Mouse (Mus musculus) embryonic stem cell, embryonic (primary cell): ENCODE data around the gene Commd1.

Experiments
- CTCF ChIA-PET, 4 experiments: fragments of 300-600 bp in 2 of 4; fragments of 350-600 bp in 2 of 4; sonication (Branson Sonifier 250); formaldehyde crosslinking; loops; one replicate each; lab custom pipeline; 2022; ENCODE audit warnings: inconsistent platforms in 2 of 4; lab: Charles Lee
- POLR2A ChIA-PET, 4 experiments: fragments of 300-600 bp in 2 of 4; fragments of 350-600 bp in 2 of 4; sonication (Branson Sonifier 250); formaldehyde crosslinking; loops; one replicate each; lab custom pipeline; 2022; ENCODE audit warnings: antibody characterized with exemption in 4 of 4, inconsistent platforms in 1 of 4; lab: Charles Lee

Commd1 gene

GRCm38 (mm10) chr11:23005276-23005675, 23.1 kb upstream of the Commd1 start:
- ChIA-PET CTCF (interaction anchor here in 1 of 4 experiments (0.5 kb wide), 1 partner anchor 9 kb away, joined by 3 read pairs; no protein-coding TSS in a partner anchor), POLR2A (interaction anchor here in 3 of 4 experiments (0.6 to 14.0 kb wide), 14 partner anchors 12 to 283 kb away, joined by 3 to 427 read pairs (median 4); partner anchors contain the start of genes Cct4 (in 2 of the 3), Commd1 (in 1 of the 3) and Gm28048 (in 1 of the 3))

DNA sequence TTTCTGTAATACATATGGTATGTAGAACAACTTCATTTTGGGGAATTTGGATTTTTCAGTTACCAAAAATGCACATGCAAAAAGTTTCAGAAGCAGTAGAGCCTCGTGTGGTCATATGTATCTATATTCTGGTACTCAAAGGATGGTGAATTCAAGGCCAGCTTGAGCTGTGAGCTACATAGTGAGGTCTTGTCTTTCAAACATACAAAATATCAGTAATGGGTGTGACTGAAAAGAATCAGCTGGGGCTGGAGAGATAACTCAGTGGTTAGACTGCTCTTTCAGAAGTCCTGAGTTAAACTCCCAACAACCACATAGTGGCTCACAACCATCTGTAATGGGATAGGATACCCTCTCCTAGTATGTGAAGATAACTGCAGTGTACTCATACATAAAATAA, 16.1 kb upstream of the Commd1 start:
- ChIA-PET CTCF (interaction anchor here in 1 of 4 experiments (0.5 to 0.6 kb wide), 2 partner anchors 10 to 18 kb away, joined by 7 read pairs; no protein-coding TSS in a partner anchor), POLR2A (interaction anchor here in 3 of 4 experiments (0.8 to 19.1 kb wide), 9 partner anchors 6 to 257 kb away, joined by 3 to 427 read pairs (median 7); partner anchors contain the start of genes Fam161a (in 3 of the 3), Cct4 (in 2 of the 3), Commd1 (in 1 of the 3) and Gm28048 (in 1 of the 3))

DNA sequence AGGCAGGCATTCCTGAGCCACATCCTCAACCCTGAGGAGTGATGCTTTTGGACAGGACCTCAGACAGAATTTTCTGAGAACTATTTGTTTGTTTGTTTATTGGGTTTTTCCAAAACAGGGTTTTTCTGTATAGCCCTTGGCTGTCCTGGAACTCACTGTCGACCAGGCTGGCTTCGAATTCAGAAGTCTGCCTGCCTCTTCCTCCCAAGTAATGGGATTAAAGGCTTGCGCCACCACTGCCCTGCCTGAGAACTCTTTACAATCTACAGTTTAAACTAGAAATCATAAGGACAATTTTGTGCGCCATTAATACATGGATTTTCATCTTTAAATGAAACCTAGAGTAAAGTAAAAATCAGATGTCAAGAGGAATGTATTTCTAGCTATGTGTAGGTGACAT, 13.3 kb upstream of the Commd1 start:
- ChIA-PET CTCF (no interaction called here), POLR2A (interaction anchor here in 3 of 4 experiments (1.6 to 19.1 kb wide), 5 partner anchors 8 to 292 kb away, joined by 4 to 427 read pairs (median 70); partner anchors contain the start of genes Fam161a (in 3 of the 3), Commd1 (in 1 of the 3) and Gm28048 (in 1 of the 3))

DNA sequence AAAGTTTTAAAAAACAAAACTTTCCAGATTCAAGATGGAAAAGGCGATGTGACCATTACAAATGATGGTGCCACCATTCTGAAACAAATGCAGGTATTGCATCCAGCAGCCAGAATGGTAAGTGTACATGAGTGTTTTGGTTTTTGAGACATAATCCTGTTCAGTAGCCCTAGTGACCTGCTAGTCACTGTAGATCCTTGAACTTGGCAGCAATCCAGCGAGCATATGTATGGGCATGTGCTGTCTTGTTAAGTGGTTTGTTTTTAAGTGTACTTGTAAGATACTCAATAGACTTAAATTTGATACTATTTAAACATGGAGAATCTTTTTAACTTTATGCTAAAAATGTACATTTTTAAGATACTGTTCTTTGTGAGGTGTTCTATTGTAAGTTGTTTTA, 12.1 kb upstream of the Commd1 start:
- ChIA-PET POLR2A (interaction anchor here in 3 of 4 experiments (1.0 to 19.1 kb wide), 7 partner anchors 10 to 262 kb away, joined by 3 to 427 read pairs (median 44); partner anchors contain the start of genes Fam161a (in 3 of the 3), Commd1 (in 2 of the 3), Gm28048 (in 2 of the 3) and Xpo1 (in 1 of the 3)), CTCF (no interaction called here)

DNA sequence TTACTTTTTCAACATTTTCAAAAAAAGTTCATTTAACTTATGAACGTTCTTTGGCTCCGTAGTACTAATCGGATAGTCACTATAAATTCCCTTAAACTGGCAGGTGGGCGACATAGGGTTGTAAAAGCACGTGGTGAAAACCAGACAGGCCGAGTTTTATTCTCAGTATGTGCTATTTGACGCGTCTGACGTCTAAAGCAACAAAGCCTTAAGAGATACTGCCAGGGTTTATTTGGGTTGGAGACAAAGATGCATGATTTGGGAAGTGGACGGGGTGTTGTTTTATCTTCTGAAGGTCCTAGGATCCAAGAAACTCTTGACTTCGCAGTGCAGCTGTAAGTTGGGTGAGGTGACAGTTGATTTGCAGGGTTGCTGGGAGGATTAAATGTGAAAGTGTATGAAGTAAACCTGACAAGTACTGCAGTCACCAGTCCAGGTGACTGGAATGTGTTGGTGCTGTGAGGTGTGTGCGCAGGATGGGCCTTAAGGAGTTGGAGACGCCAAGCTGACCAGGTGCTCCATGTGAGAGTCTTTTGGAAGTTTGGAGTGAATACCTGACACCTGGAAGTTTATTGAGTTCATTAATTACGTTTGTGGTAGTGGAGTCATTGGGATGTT, 9.1 kb upstream of the Commd1 start:
- ChIA-PET CTCF (interaction anchor here in 1 of 4 experiments (0.6 to 2.1 kb wide), 2 partner anchors 16 to 1096 kb away, joined by 3 to 5 read pairs; partner anchors contain the start of gene Fam161a), POLR2A (interaction anchor here (0.6 to 19.1 kb wide), 92 partner anchors 9 to 674 kb away, joined by 3 to 427 read pairs (median 5); partner anchors contain the start of genes Commd1 (in 4 of the 4), Fam161a (in 4 of the 4), Gm28048 (in 4 of the 4) and Xpo1 (in 3 of the 4))

- POLR2A ChIA-PET = interaction anchor here (0.5 to 19.1 kb wide), 105 partner anchors 8 to 1276 kb away, joined by 3 to 427 read pairs (median 5); partner anchors contain the start of genes Commd1 (in 4 of the 4), Fam161a (in 4 of the 4), Gm28048 (in 4 of the 4) and Xpo1 (in 3 of the 4)
- CTCF ChIA-PET = interaction anchor here in 2 of 4 experiments (0.6 to 2.1 kb wide), 4 partner anchors 9 to 1096 kb away, joined by 3 to 6 read pairs (median 4); partner anchors contain the start of genes Commd1 (in 1 of the 2), Fam161a (in 1 of the 2) and Gm28048 (in 1 of the 2)
These were observed 8.4 kb upstream of the Commd1 start, which contains the start of gene Cct4 for GRCm38 (mm10) chr11:22990393-22991126. TSS of gene Cct4 (plus strand) at chr11:22990519.

- ChIA-PET POLR2A (interaction anchor here (0.5 to 19.1 kb wide), 63 partner anchors 8 to 1275 kb away, joined by 3 to 427 read pairs (median 5); partner anchors contain the start of genes Commd1 (in 4 of the 4), Fam161a (in 4 of the 4), Gm28048 (in 4 of the 4) and Xpo1 (in 3 of the 4)), CTCF (interaction anchor here in 1 of 4 experiments (1.8 to 2.1 kb wide), 2 partner anchors 18 to 20 kb away, joined by 5 to 6 read pairs; partner anchors contain the start of gene Fam161a)
These were observed 7.6 kb upstream of the Commd1 start for GRCm38 (mm10) chr11:22989786-22990185.

DNA sequence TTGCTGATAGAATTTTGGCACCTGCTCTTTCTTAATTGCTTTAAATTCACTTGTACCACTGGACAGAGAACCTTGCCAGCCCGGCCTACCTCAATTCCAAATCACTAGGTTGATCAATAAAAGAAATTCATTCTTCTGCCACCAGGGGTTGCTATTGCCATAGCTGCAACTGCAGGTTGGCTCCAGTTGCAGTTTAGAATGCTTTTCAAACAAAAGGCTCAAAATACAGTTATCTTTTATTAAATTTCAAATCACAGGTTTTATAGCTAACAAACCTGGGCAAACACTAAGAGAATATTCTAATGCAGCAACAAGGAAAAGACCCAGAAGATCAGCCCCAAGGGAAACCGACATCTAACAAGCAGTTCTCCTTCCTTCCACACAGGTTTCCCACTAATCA, 5.2 kb upstream of the Commd1 start:
- ChIA-PET POLR2A (interaction anchor here (0.6 to 19.1 kb wide), 13 partner anchors 12 to 575 kb away, joined by 3 to 427 read pairs (median 4); partner anchors contain the start of genes Fam161a (in 2 of the 4) and Zrsr1 (in 1 of the 4)), CTCF (interaction anchor here in 1 of 4 experiments (1.0 kb wide), 1 partner anchor 137 kb away, joined by 3 read pairs; no protein-coding TSS in a partner anchor)

GRCm38 (mm10) chr11:22985510-22985909, 3.3 kb upstream of the Commd1 start:
- CTCF ChIA-PET = interaction anchor here in 1 of 4 experiments (0.6 kb wide), 1 partner anchor 185 kb away, joined by 3 read pairs; no protein-coding TSS in a partner anchor
- POLR2A ChIA-PET = interaction anchor here (0.9 to 19.1 kb wide), 11 partner anchors 8 to 680 kb away, joined by 3 to 427 read pairs (median 3); partner anchors contain the start of genes Cct4 (in 1 of the 4), Fam161a (in 1 of the 4), Pex13 (in 1 of the 4) and Pus10 (in 1 of the 4)

- ChIA-PET CTCF (interaction anchor here in 1 of 4 experiments (0.6 to 1.5 kb wide), 5 partner anchors 12 to 1856 kb away, joined by 3 to 6 read pairs (median 4); no protein-coding TSS in a partner anchor), POLR2A (interaction anchor here (0.6 to 19.1 kb wide), 20 partner anchors 8 to 515 kb away, joined by 3 to 427 read pairs (median 8); partner anchors contain the start of genes Cct4 (in 4 of the 4), Fam161a (in 3 of the 4), Zrsr1 (in 2 of the 4) and Ahsa2 (in 1 of the 4))
These were observed 664 bp upstream of the Commd1 start for GRCm38 (mm10) chr11:22982846-22983245.

DNA sequence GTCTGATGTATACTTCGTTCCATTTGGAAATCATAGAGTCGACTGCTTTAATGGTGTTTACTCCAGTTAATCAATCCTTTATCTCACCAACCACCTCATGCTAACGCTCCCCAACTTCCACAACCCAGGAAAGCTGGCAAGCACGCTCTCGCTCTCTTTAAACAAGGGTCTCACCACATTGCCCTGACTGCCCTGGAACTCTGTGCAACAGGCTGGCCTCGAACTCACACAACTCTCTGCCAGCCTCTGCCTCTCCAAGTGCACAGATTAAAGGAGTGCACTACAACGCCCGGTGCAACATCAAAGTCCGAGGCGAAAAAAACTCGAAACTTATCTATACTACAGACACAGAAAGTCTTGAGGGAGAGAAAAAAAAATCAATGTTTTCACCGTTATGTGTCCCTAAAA, 635 bp downstream of the Commd1 start:
- ChIA-PET CTCF (interaction anchor here in 3 of 4 experiments (0.5 to 1.5 kb wide), 8 partner anchors 9 to 190 kb away, joined by 3 to 15 read pairs (median 3); partner anchors contain the start of gene Cct4 (in 1 of the 3)), POLR2A (interaction anchor here (0.7 to 19.1 kb wide), 24 partner anchors 9 to 361 kb away, joined by 3 to 427 read pairs (median 6); partner anchors contain the start of genes Cct4 (in 4 of the 4), Fam161a (in 2 of the 4), Zrsr1 (in 2 of the 4) and Xpo1 (in 1 of the 4))

- ChIA-PET CTCF (interaction anchor here in 1 of 4 experiments (0.5 kb wide), 1 partner anchor 189 kb away, joined by 3 read pairs; no protein-coding TSS in a partner anchor), POLR2A (interaction anchor here (0.9 to 6.6 kb wide), 14 partner anchors 8 to 375 kb away, joined by 3 to 91 read pairs (median 10); partner anchors contain the start of genes Cct4 (in 3 of the 4), Zrsr1 (in 2 of the 4) and Xpo1 (in 1 of the 4))
These were observed 1.1 kb downstream of the Commd1 start for GRCm38 (mm10) chr11:22981041-22981440.

GRCm38 (mm10) chr11:22979221-22979620, 3.0 kb downstream of the Commd1 start:
- POLR2A ChIA-PET = interaction anchor here in 3 of 4 experiments (1.1 to 6.6 kb wide), 6 partner anchors 9 to 351 kb away, joined by 3 to 91 read pairs (median 14); partner anchors contain the start of genes Cct4 (in 3 of the 3) and Zrsr1 (in 1 of the 3)
- CTCF ChIA-PET = no interaction called here

DNA sequence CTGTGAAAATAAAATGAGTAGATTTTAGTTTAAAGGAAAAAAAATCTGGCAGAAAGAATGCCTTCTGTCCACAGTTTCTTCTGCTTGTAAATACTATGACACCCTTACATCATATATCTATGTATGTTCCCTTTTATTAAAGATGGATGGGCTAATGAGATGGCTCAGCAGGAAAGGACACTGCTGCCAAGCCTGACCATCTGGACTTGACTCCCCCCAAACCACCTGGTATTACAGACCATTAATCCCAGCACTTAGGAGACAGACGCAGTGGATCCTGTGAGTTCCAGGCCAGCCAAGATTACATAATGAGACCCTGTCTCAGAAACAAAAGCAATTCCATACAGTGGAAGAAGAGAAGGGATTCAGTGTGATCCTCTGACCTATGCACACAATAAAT, 3.5 kb downstream of the Commd1 start:
- CTCF ChIA-PET = no interaction called here
- POLR2A ChIA-PET = interaction anchor here in 1 of 4 experiments (1.6 kb wide), 1 partner anchor 12 kb away, joined by 8 read pairs; the partner anchor contains the start of gene Cct4

DNA sequence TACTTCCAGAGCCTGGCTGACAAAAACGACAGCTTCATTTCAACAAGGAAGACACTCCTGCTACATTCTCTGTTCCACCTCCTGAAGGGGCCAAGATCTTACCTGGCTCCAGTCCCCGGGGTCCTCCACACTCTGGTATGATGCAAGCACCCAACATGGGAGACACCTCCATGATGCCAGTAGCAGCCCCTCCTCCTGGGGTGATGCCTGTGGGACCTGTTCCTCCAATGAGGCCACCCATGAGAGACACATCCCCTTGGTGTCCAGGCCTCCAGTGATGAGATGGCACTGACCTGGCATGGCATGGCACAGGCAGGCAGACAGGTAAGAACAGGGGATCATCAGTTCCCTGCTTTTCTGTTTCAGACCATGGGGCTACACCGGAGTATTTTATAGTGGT, 4.0 kb downstream of the Commd1 start:
- ChIA-PET POLR2A (interaction anchor here in 1 of 4 experiments (1.6 kb wide), 1 partner anchor 12 kb away, joined by 8 read pairs; the partner anchor contains the start of gene Cct4), CTCF (no interaction called here)

DNA sequence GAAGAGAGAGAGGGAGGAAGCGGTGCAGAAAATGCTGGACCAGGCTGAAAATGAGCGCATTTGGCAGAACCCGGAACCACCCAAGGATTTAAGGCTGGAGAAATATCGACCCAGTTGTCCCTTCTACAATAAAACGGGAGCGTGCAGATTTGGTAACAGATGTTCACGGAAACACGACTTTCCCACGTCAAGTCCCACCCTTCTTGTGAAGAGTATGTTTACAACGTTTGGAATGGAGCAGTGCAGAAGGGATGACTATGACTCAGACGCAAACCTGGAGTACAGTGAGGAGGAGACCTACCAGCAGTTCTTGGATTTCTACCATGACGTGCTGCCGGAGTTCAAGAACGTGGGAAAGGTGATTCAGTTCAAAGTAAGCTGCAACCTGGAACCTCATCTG, 8.6 kb downstream of the Commd1 start:
- POLR2A ChIA-PET = interaction anchor here in 3 of 4 experiments (0.5 to 7.8 kb wide), 15 partner anchors 8 to 1393 kb away, joined by 3 to 94 read pairs (median 4); partner anchors contain the start of genes Cct4 (in 2 of the 3), Commd1 (in 2 of the 3), Fam161a (in 2 of the 3) and Gm28048 (in 2 of the 3)
- CTCF ChIA-PET = interaction anchor here in 1 of 4 experiments (0.6 kb wide), 1 partner anchor 149 kb away, joined by 5 read pairs; no protein-coding TSS in a partner anchor
